Mouse (Mus musculus): ENCODE measurements around the gene Spint3. TPM values are rescaled to one million over a fixed set of nuclear protein-coding genes. Genes with fewer than 3 reads are reported as not detected.

Gene Spint3
- polyA plus RNA-seq, 1 experiment from 2014 or later = not detected

GRCm38 (mm10) chr2:164520782-164521181 lies 52.5 kb downstream of the Spint3 start:
- H3K4me3 ChIP-seq (ENCODE audit: low read length) = no peak overlapping the region
- H3K9me3 ChIP-seq (ENCODE audit: control insufficient read depth, low read length) = 0 out of 2 replicates have a peak, but pooled peaks cover 3% of the 10 kb centered on the region
- no peaks in the 10 kb centered on the region for H3K4me1 ChIP-seq (ENCODE audit: control insufficient read depth, insufficient read depth, low read depth, low read length)
- no peaks in the 10 kb centered on the region for H3K36me3 ChIP-seq (ENCODE audit: control insufficient read depth, insufficient read depth, low read length)
- no peak overlapping the region for H3K27ac ChIP-seq (ENCODE audit: low read depth, low read length)
- no peaks in the 10 kb centered on the region for H3K27me3 ChIP-seq (replicated peaks; ENCODE audit: control insufficient read depth, insufficient read depth, low read length)
- H3K9ac ChIP-seq (ENCODE audit: low read depth, low read length) = no peak overlapping the region
- WGBS = 13% methylated on average over 3 of the region's 3 CpGs
- no peak; the same call in 1 of the 2 replicates for ATAC-seq
- H3K4me2 ChIP-seq (ENCODE audit: low read length) = no peak overlapping the region

Other genes starting within 250 kb of the Spint3 start
- not detected in 2 replicates for gene Svs5, start 240.7 kb downstream of the Spint3 start, polyA plus RNA-seq (2015; fragmentation: Nextera tagmentation; extraction: Ambion mirVana)
- gene Slpi, start 184.4 kb downstream of the Spint3 start, polyA plus RNA-seq (2015; fragmentation: Nextera tagmentation; extraction: Ambion mirVana) = 0.66 and 0.75 TPM in 2 replicates
- 0.06 and 0.15 TPM in 2 replicates for gene Rbpjl, start 170.3 kb downstream of the Spint3 start, polyA plus RNA-seq (2015; fragmentation: Nextera tagmentation; extraction: Ambion mirVana)
- gene Matn4, start 168.3 kb downstream of the Spint3 start, polyA plus RNA-seq (2015; fragmentation: Nextera tagmentation; extraction: Ambion mirVana) = 3.8 TPM in 2 replicates
- gene Sdc4, start 129.6 kb downstream of the Spint3 start, polyA plus RNA-seq (2015; fragmentation: Nextera tagmentation; extraction: Ambion mirVana) = 13.0 and 15.3 TPM in 2 replicates
- gene Sys1, start 116.5 kb downstream of the Spint3 start, polyA plus RNA-seq (2015; fragmentation: Nextera tagmentation; extraction: Ambion mirVana) = 89.7 and 95.6 TPM in 2 replicates
- gene Gm20458, start 112.5 kb downstream of the Spint3 start, polyA plus RNA-seq (2015; fragmentation: Nextera tagmentation; extraction: Ambion mirVana) = 4.1 and 12.3 TPM in 2 replicates
- gene Trp53tg5, start 99.7 kb downstream of the Spint3 start, polyA plus RNA-seq (2015; fragmentation: Nextera tagmentation; extraction: Ambion mirVana) = not detected in 2 replicates
- gene Dbndd2, start 87.4 kb downstream of the Spint3 start, polyA plus RNA-seq (2015; fragmentation: Nextera tagmentation; extraction: Ambion mirVana) = 23.8 and 27.3 TPM in 2 replicates
- 97.7 and 101 TPM in 2 replicates for gene Pigt, start 75.9 kb downstream of the Spint3 start, polyA plus RNA-seq (2015; fragmentation: Nextera tagmentation; extraction: Ambion mirVana)
- 2.9 TPM in 2 replicates for gene Wfdc2, start 11.0 kb downstream of the Spint3 start, polyA plus RNA-seq (2015; fragmentation: Nextera tagmentation; extraction: Ambion mirVana)
- 0.20 TPM in 2 replicates for gene Wfdc6a, start 12.0 kb upstream of the Spint3 start, polyA plus RNA-seq (2015; fragmentation: Nextera tagmentation; extraction: Ambion mirVana)
- gene Eppin, start 20.1 kb upstream of the Spint3 start, polyA plus RNA-seq (2015; fragmentation: Nextera tagmentation; extraction: Ambion mirVana) = not detected in 2 replicates
- not detected in 2 replicates for gene Wfdc6b, start 40.1 kb upstream of the Spint3 start, polyA plus RNA-seq (2015; fragmentation: Nextera tagmentation; extraction: Ambion mirVana)
- not detected in 2 replicates for gene Wfdc8, start 40.2 kb upstream of the Spint3 start, polyA plus RNA-seq (2015; fragmentation: Nextera tagmentation; extraction: Ambion mirVana)
- not detected in 2 replicates for gene Wfdc16, start 65.3 kb upstream of the Spint3 start, polyA plus RNA-seq (2015; fragmentation: Nextera tagmentation; extraction: Ambion mirVana)
- not detected in 2 replicates for gene Wfdc10, start 82.6 kb upstream of the Spint3 start, polyA plus RNA-seq (2015; fragmentation: Nextera tagmentation; extraction: Ambion mirVana)
- gene Wfdc9, start 83.1 kb upstream of the Spint3 start, polyA plus RNA-seq (2015; fragmentation: Nextera tagmentation; extraction: Ambion mirVana) = not detected in 2 replicates
- gene Wfdc11, start 100.6 kb upstream of the Spint3 start, polyA plus RNA-seq (2015; fragmentation: Nextera tagmentation; extraction: Ambion mirVana) = not detected in 2 replicates
- gene Wfdc13, start 111.6 kb upstream of the Spint3 start, polyA plus RNA-seq (2015; fragmentation: Nextera tagmentation; extraction: Ambion mirVana) = 0.15 TPM in 1 of 2 replicates, not detected in the other
- not detected in 2 replicates for gene Spint4, start 125.0 kb upstream of the Spint3 start, polyA plus RNA-seq (2015; fragmentation: Nextera tagmentation; extraction: Ambion mirVana)
- gene Spint5, start 141.8 kb upstream of the Spint3 start, polyA plus RNA-seq (2015; fragmentation: Nextera tagmentation; extraction: Ambion mirVana) = not detected in 2 replicates
- 1.6 and 1.7 TPM in 2 replicates for gene Wfdc3, start 172.5 kb upstream of the Spint3 start, polyA plus RNA-seq (2015; fragmentation: Nextera tagmentation; extraction: Ambion mirVana)
- gene Dnttip1, start 172.5 kb upstream of the Spint3 start, polyA plus RNA-seq (2015; fragmentation: Nextera tagmentation; extraction: Ambion mirVana) = 55.9 and 60.0 TPM in 2 replicates
- 69.0 and 75.0 TPM in 2 replicates for gene Ube2c, start 196.4 kb upstream of the Spint3 start, polyA plus RNA-seq (2015; fragmentation: Nextera tagmentation; extraction: Ambion mirVana)
- gene Tnnc2, start 206.5 kb upstream of the Spint3 start, polyA plus RNA-seq (2015; fragmentation: Nextera tagmentation; extraction: Ambion mirVana) = 0.68 and 44.8 TPM in 2 replicates
- gene Snx21, start 212.4 kb upstream of the Spint3 start, polyA plus RNA-seq (2015; fragmentation: Nextera tagmentation; extraction: Ambion mirVana) = 45.3 and 47.5 TPM in 2 replicates
- gene Acot8, start 231.4 kb upstream of the Spint3 start, polyA plus RNA-seq (2015; fragmentation: Nextera tagmentation; extraction: Ambion mirVana) = 22.2 TPM in 2 replicates
- gene Zswim3, start 231.6 kb upstream of the Spint3 start, polyA plus RNA-seq (2015; fragmentation: Nextera tagmentation; extraction: Ambion mirVana) = 16.4 and 17.1 TPM in 2 replicates
- 26.1 and 32.7 TPM in 2 replicates for gene Zswim1, start 249.2 kb upstream of the Spint3 start, polyA plus RNA-seq (2015; fragmentation: Nextera tagmentation; extraction: Ambion mirVana)